Mouse (Mus musculus): ENCODE measurements around the gene Neurl1a.

Gene Neurl1a

DNA sequence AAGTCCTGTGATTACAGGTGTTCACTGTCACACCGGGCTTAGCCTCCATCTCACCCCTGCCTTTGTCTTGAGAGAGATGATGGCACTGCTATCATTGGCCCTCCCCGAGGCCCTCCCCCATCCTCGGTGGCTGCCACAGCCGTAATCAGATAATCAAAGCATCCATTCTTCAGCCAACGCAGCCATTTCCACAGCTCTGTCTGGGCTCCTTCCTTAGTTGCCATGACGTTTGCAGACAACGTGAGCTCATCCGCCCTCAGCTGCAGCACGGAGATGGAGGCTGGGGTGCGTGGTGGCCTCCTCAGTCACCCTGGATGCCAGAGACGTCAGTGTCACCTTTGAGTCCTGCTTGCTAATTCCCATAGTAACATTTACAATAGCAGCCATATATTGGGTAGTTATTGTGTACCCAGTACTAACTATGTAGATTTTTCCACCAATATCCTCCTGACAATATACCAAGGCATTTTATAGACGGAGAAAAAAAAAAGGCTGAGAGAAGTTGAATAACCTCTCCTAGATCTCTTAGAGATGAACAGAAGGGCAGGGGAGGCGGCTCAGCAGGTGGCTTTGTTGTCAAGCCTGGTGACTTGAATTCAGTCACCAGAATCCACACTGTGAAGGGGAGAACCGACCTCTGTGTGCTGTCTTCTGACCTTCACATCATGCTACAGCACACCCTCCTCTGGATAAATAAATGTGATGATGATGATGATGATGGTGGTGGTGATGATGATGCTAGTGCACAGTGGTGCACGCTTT lies 8.1 kb downstream of the Neurl1a start:
- TF ChIP-seq GATA4 (IDR thresholded peaks at IDR 0.05; ENCODE audit: insufficient replicate concordance, low read length): no peak

DNA sequence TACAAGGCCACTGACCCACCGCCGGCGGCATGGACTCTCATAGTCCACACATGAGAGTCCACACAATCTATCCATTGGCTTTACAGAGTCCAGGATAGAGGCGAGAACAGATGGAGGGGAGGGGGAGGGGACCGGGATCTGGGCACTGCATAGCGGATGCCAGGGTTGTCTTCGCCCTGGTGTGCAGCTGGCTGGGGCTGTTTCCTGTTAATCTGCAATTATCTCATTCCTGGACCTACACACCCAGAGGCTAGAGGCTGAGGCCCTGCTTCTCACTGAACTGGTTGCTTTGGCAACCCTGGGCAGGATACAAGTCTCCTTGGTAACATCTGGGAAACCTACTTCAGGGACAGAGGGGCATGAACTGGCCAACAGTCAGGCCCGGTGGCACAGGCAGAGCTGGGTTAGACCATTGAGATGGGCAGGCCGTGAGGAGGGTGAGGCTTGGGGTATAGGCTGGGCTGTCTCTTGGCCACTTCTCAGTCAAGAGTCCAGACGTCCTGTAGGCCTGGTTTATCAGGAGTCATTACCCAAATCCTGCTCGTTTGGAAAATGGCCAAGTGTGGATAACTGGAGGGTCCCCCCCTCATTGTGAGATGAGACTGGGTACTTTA lies 10.0 kb downstream of the Neurl1a start:
- no peak for TF ChIP-seq GATA4 (IDR thresholded peaks at IDR 0.05; ENCODE audit: insufficient replicate concordance, low read length)

DNA sequence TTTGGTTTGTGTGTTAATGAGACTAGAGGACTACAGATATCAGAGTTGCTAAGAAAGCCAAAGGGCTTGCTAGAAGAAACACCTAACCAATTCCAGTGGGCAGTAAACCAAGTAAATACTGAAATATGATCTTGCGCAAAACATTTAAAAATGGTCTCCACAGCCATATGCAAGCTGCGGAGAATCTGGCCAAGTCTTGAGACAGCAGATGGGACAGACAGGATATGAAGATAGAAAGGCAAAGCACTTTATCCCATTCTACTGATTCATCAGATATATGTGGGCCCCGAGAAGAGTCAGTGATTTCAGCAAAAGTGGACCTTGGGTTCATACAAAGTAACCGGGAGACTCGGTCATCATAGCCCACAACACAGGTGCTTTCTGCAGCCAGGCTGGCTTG lies 13.5 kb downstream of the Neurl1a start:
- no peak for TF ChIP-seq GATA4 (IDR thresholded peaks at IDR 0.05; ENCODE audit: insufficient replicate concordance, low read length)

DNA sequence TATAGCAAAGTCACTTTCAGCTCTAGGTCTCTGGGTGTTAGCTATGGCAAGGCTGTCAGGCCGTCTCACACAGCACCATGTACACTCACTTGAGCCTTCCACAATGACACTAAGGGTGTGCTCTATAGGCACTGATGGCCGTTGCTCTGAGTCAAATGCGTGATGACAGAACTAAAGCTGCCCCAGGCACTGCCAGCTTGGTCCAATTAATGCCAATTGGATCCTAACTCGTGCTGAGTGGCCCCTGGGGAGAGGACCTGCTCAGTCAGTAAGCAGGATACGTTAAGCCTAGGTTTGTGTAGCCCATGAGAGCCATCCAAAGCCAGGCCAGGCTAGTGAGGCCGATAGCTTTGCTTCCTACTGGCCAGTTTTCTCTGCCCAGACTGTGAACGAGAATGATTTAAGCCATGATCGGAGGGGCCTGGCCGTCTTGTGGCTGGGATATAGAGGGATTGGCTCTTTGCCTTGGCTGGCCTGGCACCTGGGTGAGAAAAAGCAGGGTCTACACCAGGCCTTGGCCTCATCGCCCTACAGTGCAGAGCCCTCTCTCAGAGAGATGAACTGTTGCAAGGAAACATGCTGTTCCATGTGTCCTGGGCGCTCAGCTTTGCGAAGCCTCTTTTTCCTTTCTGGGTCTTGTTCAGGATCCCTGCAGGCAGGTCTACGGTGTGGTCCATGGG lies 20.2 kb downstream of the Neurl1a start:
- no peak for TF ChIP-seq GATA4 (IDR thresholded peaks at IDR 0.05; ENCODE audit: insufficient replicate concordance, low read length)

DNA sequence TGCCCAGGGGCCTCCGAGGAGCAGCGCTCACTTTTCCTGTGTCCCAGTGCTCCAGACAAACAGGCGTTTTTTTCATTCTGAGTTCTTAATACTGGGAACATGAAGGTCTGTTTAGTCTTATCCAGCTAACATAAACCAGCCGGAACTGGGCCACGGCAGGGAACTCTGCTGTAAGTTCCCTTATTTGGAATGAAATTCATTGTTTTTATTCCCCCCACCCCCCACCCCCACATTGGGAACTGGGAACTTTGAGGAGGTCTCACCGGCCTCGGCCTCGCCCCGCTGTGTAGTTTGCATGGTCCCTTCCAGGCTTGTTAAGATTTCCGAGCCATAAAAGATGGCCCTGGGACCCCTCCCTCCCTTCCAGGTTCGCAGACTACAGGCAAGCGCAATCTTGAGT lies 23.4 kb downstream of the Neurl1a start:
- TF ChIP-seq GATA4 (IDR thresholded peaks at IDR 0.05; ENCODE audit: insufficient replicate concordance, low read length): no peak

DNA sequence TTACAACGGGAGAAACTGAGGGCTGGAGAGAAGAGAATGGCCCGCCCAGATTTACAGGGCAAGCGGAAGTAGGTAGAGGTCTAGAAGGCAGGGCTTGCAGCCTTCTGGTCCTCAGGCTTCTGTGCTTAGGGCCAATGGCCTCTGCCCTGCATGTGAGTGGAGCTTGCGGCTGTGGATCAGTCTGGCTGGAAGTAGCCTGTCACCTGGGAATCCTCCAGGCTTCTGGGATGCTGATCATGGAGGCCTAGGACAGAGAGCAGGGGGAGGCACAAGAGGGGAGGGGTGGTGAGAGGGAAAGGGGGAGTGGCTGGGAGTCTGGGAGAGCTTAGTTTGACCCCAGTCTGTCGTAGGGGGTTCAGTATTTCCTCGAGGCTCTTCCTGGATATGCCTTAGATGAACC lies 23.8 kb downstream of the Neurl1a start:
- no peak for TF ChIP-seq GATA4 (IDR thresholded peaks at IDR 0.05; ENCODE audit: insufficient replicate concordance, low read length)

DNA sequence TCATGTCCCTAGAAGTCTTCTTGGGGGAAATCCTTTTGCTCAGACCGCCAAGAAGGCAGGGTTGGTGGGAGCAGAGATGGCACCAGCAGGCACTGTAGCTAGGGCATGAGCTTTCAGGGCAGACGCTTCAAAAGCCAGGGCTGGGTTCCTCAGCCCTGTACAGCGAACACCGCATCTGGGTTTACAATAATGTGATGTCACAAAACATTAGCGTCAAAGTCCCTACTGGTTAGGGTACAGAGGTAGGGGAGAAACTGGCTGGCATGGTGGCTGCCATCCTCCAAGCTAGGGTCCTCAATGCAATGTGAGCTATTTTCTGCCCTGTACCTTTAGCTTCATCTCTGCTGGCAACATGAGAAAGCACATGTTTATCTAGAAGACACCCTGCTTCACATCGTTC lies 24.4 kb downstream of the Neurl1a start:
- TF ChIP-seq GATA4 (IDR thresholded peaks at IDR 0.05; ENCODE audit: insufficient replicate concordance, low read length): no peak

DNA sequence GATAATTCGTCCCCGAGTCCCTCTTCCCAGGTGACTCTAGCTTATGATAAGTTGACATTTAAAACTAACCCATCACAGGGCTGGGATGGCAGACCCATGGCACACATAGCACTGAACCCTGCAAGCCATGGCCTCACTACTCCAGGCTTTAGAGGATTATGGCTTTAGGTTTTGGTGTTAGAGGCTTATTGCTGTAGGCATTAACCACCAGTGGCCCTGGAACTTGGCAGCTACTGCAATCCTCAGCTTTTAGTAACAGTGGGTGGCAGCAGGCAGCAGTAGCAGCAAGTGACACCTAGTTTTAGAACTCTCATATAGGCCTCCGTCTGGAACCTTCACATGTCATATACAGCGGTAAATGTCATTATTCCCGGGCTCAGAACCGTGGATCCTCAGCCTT lies 26.0 kb downstream of the Neurl1a start:
- no peak for TF ChIP-seq GATA4 (IDR thresholded peaks at IDR 0.05; ENCODE audit: insufficient replicate concordance, low read length)

DNA sequence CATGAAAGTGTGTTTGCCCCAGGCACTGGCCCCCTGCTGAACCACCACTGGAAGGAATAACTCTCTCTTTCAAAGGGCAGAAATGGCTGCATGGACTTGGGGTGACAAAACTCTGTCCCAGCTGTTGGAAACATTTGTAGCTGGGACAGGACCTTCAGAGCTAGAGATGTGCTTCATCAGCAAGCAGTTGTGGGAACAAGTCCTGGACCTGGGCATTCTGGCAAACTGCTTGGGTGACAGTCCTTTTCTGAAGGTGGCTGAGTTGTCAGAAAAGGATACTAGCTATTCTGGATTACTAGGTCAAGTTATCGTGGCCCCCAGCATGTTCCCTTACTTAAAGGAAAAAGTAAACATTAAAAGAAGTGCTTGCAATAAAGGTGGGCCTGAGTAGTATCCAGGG lies 27.5 kb downstream of the Neurl1a start:
- no peak for TF ChIP-seq GATA4 (IDR thresholded peaks at IDR 0.05; ENCODE audit: insufficient replicate concordance, low read length)

DNA sequence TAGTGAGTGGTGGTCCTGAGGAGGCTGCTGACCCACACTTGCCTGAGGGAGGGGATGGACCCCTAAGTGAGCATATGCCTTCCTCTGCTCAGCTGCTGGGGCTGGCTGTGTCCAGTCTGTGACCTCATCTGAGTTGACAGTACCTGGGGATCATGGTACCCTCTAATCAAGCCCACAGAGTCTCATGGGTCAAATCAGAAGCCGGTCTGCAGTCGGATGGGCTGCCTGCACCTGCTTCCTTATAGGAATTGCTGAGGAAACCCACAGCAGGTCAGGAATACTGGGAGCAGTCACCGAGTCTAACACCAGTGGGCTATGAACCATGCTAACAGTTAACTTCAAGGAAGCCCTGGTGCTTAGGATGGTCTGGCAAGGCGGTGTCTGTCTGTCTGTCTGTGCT lies 31.8 kb downstream of the Neurl1a start:
- no peak for TF ChIP-seq GATA4 (IDR thresholded peaks at IDR 0.05; ENCODE audit: insufficient replicate concordance, low read length)

DNA sequence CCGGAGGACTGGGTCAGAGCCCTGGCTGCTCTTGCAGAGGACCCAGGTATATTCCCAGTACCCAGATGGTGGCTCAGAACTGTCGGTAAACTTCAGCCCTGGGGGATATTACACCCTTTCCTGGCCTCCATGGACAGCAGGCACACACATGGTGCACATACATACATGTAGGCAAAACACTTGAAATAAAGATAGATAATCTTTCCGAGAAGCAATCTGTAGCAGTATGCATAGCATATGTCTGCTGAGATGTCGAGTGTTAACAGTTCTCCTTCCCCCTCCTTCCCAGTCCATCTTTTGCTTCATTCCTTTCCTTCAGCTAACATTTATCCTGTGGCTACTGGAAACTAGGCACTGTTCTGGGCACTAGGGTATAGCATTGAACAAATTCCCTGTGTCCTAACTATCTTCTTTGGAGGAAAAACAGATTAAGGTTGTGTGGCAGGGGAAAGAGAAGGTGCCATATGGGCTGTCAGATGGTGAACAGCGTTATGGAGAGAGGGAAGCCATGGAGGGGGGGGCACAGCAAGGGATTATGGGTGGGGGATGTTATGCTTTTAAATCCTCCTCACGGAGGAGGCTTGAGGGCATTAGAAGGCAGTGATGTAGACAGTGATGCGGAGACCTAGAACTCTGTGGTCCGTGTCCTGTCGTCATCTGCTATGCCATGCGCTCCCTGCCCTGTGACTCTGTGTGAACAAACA lies 33.1 kb downstream of the Neurl1a start:
- no peak for TF ChIP-seq GATA4 (IDR thresholded peaks at IDR 0.05; ENCODE audit: insufficient replicate concordance, low read length)

DNA sequence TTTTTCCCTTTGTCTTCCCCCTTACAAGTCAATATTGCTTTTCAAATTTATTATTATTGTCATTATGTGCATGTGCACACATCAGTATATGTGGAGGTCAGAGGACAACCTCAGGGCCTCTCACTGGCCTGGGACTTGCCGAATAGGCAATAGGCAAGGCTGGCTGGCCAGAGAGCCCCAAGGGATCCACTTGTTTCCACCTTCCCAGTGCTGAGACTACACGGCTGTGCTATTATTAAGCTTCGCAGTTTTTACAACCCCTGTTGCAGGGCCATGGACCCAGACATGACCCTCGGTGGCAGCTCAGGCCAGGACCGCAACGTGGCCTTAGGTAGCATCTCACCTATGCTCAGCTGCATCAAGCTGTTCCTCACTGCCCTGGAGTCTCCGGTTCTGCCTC lies 33.8 kb downstream of the Neurl1a start:
- TF ChIP-seq GATA4 (IDR thresholded peaks at IDR 0.05; ENCODE audit: insufficient replicate concordance, low read length): no peak

DNA sequence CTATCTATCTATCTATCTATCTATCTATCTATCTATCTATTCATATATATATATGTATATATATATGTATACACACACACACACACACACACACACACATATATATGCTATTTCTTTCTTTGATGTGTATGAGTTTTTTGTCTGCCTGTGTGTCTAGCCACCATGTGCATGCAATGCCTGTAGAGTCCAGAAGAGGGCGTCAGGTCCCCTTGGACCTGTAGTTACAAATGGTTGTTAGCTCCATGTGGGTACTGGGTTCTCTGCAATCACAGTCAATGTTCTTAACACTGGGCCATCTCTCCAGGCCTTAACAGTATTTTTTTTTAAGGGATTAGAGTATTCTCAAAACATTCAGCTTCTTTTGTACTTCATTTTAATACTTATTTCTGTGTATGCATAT lies 34.9 kb downstream of the Neurl1a start:
- no peak for TF ChIP-seq GATA4 (IDR thresholded peaks at IDR 0.05; ENCODE audit: insufficient replicate concordance, low read length)

DNA sequence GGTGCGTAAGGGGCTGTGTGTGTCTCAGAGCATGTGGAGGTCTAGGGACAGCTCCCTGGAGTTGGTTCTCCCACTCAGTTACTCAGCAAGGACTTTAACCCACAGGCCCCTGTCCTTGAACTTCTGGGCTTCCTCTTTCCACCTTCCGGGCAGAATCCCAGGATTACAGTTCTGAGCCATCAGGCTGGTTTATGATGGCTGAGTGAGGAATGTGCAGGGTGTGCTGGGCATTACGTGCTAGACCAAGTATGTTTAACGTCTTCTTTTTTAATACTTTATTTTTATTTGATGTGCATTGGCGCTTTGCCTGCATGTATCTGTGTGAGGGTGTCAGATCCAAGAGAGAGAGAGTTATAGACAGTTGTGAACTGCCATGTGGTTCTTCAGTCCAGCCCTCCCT lies 38.1 kb downstream of the Neurl1a start:
- TF ChIP-seq GATA4 (IDR thresholded peaks at IDR 0.05; ENCODE audit: insufficient replicate concordance, low read length): no peak

DNA sequence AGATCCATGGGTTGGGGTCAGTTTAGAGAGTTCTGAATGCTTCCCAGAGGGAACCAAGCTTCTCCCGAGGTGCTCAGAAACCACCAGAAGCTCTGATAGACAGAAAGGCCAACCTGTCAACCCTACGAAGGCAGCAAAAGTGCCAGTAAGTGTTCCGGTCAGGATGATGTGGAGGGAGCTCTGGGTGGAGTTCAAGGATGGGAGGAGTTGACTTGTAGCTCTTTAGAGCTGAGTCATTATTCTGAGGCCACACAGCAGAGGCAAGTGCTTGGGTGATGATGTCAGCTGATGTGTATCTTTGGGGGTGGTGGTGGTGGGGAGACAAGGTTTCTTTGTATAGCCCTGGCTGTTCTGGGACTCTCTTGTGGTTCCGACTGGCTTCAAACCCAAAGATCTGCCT lies 41.0 kb downstream of the Neurl1a start:
- no peak for TF ChIP-seq GATA4 (IDR thresholded peaks at IDR 0.05; ENCODE audit: insufficient replicate concordance, low read length)

DNA sequence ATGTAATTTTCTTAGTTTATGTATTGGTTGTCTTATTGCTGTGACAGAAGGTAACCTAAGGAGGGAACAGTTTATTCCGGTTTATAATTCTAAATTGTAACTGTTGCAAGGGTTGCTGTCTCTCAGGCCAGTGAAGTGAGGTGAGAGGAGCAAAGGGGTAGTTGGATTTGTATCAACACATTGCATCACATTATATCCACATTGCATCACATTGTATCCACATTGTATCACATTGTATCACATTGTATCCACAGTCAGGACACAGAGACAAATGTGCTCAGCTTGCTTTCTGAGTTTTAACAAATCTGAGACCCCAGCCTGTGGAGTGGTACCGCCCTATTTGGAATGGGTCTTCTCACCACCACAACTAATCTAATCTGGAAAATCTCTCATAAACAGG lies 41.6 kb downstream of the Neurl1a start:
- no peak for TF ChIP-seq GATA4 (IDR thresholded peaks at IDR 0.05; ENCODE audit: insufficient replicate concordance, low read length)

Data from liver, adult (tissue).